In the genomic region with DNA sequence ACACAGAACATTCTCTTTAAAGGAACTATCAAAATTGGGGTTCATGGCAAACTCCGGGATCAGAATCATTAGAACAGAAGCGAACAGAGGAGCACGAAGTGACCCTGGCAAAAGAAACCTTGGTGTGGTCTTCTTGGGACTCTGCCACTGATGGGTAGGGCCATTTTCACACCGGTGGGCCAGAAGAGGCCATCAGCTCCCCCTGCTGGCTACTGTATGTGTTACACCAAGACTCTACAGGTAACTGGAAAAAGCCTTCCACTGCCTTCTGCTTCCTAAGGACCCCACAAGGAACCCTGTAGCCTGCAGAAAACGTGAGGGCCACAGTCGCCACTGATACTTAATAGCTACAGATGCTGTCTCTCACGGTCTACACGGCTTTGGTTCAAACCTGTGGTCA, we compare ENCODE assay signal across 8 mouse cellular contexts. TPM values are rescaled to one million over a fixed set of nuclear protein-coding genes. Genes with fewer than 3 reads are reported as not detected.
DNase-seq lines count a peak whose midpoint lies in the region.

No protein-coding gene starts in this region.

- DNase-seq in gastrocnemius, postnatal 10 days, result peak; percentile 37
- DNase-seq in gastrocnemius, adult 8-10 months (ENCODE audit: low spot score in 2 of 2), result no peak
- DNase-seq in ovary, postnatal 14 days (ENCODE audit: low spot score), result peak; percentile 27
- no peak for DNase-seq in ovary, adult 18-20 months (ENCODE audit: low spot score)
- peak; percentile 28 for DNase-seq in brain, adult 2 months (ENCODE audit: low read depth, low spot score)
- peak; percentile 57 for DNase-seq in lung, postnatal 10 days
- peak; percentile 81 for DNase-seq in thymus, postnatal 4 days
- no peak for DNase-seq in cerebellum, postnatal 36 days

RNA-seq across cellular contexts. Expression of a gene that starts 25.2 kb away (rescaled TPM):
- 10 to 100 TPM; 11.1 to 14.1 TPM for total RNA-seq in gastrocnemius, postnatal 10 days (2021)
- total RNA-seq in gastrocnemius, adult 8-10 months (2022), result 1 to 10 TPM; 1.8 to 3.2 (median 2.5) TPM

Comparison
In these comparisons a context has a peak if more than half of its experiments do, and no peak if none do; other contexts are left out.
1. DNase-seq: peak in gastrocnemius, postnatal 10 days (single experiment), ovary, postnatal 14 days (single experiment), brain, adult 2 months (single experiment), lung, postnatal 10 days (single experiment) and thymus, postnatal 4 days (single experiment); none in gastrocnemius, adult 8-10 months (0 of 2), ovary, adult 18-20 months (single experiment) and cerebellum, postnatal 36 days (0 of 2).